Mouse (Mus musculus): Measurements from ENCODE around the gene Gm28035.
A peak's percentile ranks its signal among the peaks of the same experiment; 100 is the strongest.

The Gm28035 gene

DNA sequence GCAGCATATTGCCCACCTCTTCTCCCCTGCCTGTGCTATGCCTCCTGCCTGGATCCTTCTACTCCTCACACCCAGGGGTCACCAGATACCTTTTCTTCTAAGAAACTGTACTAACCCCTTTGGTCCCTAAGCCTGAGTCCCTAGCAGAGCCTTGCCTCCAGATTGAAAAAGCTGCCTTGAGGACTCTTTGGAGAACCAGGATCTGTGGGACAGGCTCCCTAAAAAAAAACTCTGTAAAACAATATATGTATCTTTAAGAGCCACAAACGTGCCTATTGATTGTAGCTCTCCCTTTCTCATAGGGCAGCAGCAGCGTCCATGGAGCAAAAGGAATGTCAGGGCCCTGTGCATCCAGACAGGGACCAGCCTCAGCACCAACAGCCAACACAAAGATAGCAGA lies at the start of gene Gm28035:
Gene Gm28035, plus strand, starts transcription at position 301 of the 400 bp plus-strand sequence.
- no peak for DNase-seq

- DNase-seq, result no peak
These were observed 48.4 kb upstream of the Gm28035 start for GRCm38 (mm10) chr2:30191790-30192580.

GRCm38 (mm10) chr2:30194656-30195055 lies 45.7 kb upstream of the Gm28035 start:
- no peak for DNase-seq

GRCm38 (mm10) chr2:30198021-30198420 lies 42.3 kb upstream of the Gm28035 start:
- DNase-seq, result no peak

DNA sequence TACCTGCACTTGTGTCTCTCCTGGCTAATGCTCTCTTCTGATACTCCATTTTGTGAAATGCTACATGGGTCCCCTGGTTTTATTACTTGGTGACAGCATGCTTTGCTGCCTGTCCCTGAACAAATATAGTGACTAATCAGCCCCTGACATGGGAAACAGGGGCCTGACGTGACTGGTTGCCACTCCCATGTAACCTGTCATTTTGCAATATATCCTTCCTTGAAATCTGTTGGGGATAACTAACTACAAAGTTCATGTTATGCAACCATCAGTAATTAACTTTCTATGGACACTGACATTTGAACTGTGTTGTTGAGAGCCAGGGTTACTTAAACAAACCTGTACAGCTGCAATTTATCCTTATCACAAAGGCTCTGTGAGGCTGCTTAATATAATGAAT lies 40.4 kb upstream of the Gm28035 start:
- DNase-seq, result peak; percentile 43 to 60

GRCm38 (mm10) chr2:30200388-30200925 lies 39.9 kb upstream of the Gm28035 start:
- no peak for DNase-seq

DNA sequence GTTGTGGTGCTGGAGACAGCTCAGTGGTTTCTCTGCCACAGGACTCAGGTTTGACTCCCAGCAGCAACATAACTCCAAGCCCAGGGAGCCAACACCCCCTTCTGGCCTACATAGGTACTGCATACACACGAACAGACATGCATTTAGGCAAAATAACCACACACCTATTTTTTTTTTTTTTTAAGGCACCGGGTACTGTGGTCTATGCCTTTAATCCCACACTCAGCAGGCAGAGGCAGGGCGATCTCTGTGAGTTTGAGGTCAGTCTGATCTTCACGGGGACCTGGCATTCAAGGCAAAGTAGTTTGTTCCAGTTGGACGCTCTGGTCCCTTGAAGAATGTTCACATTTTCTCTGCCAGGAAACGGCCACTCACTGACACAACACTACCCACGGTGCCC lies 36.9 kb upstream of the Gm28035 start:
- DNase-seq, result peak in 1 of 2 experiments; percentile 24

GRCm38 (mm10) chr2:30205255-30205628 lies 35.1 kb upstream of the Gm28035 start:
- peak; percentile 65 to 73 for DNase-seq

DNA sequence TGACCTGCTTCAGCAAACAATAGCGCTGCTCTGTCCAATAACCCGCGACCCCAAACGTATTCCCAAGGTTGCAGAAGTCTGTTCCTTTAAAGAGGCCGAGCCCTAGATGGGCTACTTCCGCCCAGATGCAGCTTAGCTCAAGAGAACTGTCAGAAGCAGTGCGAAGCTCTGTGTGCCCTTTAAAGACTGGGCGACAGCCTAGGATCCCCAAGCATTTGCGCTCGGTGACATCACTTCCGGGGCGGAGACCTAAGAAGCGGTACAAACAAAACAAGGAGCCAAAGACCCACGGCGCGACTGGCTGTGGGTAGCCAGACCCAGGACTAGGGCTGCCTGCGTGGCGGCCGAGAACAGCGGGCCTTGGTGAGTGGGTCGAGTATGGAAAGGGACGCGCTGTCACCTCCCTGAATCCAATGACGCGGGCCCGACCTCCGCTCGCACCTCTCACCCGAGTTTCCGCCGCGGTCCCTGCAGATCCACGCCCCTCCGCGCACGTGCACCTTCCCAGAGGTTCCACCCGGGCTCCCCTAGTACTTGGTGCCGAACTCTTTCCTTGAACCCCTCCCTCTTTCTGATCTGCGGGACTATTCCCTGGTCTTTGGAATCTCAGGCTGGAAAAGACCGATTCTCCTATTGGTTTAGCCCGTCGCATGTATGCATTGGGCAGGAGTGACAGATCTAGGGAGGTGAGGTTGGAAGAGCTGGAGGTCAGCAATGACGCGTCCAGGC lies 34.6 kb upstream of the Gm28035 start, which contains the start of gene Kyat1:
Gene Kyat1, minus strand, starts transcription at position 219 of the 729 bp plus-strand sequence.
- peak; percentile 95 to 96 for DNase-seq

DNA sequence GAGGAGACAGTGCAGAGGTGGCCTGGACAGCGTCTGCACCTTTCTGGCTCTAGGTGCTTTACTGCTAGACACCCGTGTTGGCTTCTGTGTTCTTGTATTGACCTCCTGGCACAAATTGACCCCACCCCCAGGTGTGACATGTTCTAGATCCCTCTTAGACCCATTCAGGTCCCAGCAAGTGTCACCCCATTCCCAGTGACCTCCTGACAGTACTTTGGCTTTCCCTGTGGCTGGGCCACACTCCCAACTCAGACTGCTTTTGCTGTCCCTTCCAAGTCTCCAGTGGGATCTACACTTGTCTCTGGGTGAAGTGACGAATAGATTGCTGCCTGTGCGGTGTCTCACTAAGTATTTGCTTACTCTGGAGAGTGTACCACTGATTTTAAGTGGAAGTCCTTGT lies 33.0 kb upstream of the Gm28035 start:
- DNase-seq, result no peak

DNA sequence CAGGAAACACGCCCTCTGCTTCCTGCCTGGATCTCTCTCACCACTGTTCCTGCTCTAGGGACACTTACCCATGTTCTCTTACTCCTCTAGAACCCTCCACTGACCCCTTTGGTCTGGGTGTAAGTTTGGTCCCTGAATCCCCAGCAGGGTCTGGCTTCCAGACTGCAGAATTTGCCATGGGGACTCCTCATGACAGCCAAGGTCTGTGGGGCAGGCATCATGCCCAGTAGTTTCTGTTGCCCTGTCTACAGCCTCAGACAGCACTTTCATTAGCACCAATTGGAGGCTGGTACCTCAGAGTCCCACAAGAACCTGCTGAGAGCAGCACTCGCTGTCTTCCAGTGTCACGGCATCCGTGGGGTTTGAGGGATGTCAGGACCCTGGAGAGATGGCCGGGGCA lies 32.5 kb upstream of the Gm28035 start:
- DNase-seq, result no peak

- DNase-seq, result no peak
These were observed 28.8 kb upstream of the Gm28035 start for GRCm38 (mm10) chr2:30211408-30212168.

DNA sequence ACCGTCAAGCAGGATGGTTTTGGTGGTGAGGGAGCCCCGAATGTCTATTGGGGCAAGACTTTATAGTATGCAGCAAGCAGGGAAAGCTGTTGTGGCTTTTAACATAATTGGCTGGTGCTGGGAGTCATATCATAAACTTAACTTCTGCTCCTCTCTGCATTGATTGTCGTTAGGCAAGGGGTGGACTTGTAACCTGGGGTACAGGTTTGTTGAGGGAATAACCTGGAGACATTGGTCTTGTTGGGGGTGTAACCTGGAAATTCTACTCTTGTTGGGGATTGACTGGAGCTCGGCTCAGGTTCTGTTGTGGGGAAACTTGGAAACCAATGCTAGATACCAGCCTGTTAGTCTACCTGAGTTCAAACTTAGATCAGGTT lies 28.2 kb upstream of the Gm28035 start:
- DNase-seq, result no peak

DNA sequence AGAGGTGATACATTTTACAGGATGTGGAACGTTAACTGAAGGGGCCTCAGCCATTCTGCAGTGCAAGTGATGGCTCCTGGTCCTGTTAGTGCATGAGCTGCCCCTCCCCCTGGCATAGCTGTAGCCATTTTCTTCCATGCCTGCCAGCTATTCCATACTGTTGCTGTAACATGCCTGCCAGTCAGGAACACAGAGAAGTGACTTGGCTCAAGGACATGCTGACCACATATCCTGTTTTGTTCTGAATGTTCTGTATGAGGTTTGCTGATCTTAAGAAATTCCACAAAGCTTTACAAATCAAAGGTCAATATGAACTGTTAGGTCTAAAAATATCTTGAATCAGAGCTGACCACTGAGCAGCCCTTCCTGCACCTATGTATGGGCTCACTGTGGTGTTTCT lies 27.4 kb upstream of the Gm28035 start:
- DNase-seq, result peak in 1 of 2 experiments; percentile 24

DNA sequence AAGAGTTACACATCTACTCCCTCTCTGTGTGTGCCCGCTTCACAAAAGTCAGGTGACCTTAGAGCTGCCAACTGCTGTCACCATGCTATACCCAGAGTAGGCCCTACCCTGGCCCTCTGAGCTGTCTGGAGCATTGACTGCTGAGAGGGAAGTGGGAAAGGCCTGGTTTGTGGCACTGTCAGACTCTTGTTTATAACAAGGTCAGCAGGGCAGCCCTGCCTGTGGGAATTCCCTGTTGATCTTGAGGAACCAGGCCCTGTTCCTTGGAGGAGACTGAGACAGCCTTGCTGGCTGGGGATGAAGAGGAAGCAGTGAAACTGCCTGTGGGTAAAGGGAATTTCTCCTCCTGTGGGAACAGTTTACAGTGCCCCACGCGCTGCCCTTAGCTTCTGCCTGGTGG lies 25.6 kb upstream of the Gm28035 start:
- peak; percentile 57 to 60 for DNase-seq

- DNase-seq, result peak; percentile 52 to 62
These were observed 24.9 kb upstream of the Gm28035 start for GRCm38 (mm10) chr2:30215493-30215892.

- DNase-seq, result no peak
These were observed 24.1 kb upstream of the Gm28035 start for GRCm38 (mm10) chr2:30216293-30216692.

DNA sequence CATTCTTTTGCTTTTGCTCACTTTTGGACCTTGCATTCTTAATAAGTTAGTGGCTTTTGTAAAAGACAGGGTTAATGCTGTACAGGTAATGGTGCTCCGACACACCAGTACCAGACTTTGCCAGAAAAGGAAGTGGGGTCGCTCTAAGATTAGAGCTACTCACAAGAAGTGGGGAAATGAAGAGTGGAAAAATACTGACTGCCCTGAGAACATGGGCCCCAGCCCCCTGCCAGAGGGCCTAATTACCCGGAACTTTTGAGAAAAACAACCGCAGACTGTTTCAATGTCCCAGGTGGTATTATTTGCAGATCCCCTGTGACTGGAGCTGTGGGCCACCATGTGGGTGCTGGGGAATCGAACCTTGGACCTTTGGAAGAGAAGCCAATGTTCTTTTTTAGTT lies 4.8 kb upstream of the Gm28035 start:
- DNase-seq, result no peak

- no peak for DNase-seq
These were observed 3.8 kb upstream of the Gm28035 start for GRCm38 (mm10) chr2:30236426-30237198.

- DNase-seq, result peak; percentile 100
These were observed 3.0 kb upstream of the Gm28035 start, which contains the start of gene Lrrc8a for GRCm38 (mm10) chr2:30237199-30237880. TSS of gene Lrrc8a (plus strand) at chr2:30237715.

- DNase-seq, result peak; percentile 73
These were observed 2.5 kb upstream of the Gm28035 start for GRCm38 (mm10) chr2:30237881-30238280.

Data from lung, adult 18-20 months (tissue).